In genomic region chr3:152958358-152959150, GRCm38 (mm10) we compare ENCODE assay signal across 8 mouse cellular contexts. TPM values are rescaled to one million over a fixed set of nuclear protein-coding genes. Genes with fewer than 3 reads are reported as not detected.
A peak's percentile ranks its signal among the peaks of the same experiment; 100 is the strongest.
DNase-seq lines count a peak whose midpoint lies in the region; ATAC-seq and TF ChIP-seq lines count a peak whose summit lies in the region.

No protein-coding gene starts in this region.

- 78% methylated on average over 11 of the region's 11 CpGs for WGBS in forebrain, postnatal 0 days
- 71% methylated on average over 11 of the region's 11 CpGs for WGBS in forebrain, embryonic 12.5 days
- WGBS in lung, adult 2 months, result 67% methylated on average over 11 of the region's 11 CpGs

- no peak for ATAC-seq in forebrain, postnatal 0 days
- ATAC-seq in forebrain, embryonic 12.5 days (ENCODE audit: low FRiP score), result no peak

- H3K9me3 ChIP-seq in forebrain, postnatal 0 days (ENCODE audit: low read length), result no peaks in the 10 kb centered on the region
- no peaks in the 10 kb centered on the region for H3K9me3 ChIP-seq in forebrain, embryonic 12.5 days

- H3K9ac ChIP-seq in forebrain, postnatal 0 days, result no peak overlapping the region
- H3K9ac ChIP-seq in forebrain, embryonic 12.5 days, result no peak overlapping the region

- no peaks in the 10 kb centered on the region for H3K27me3 ChIP-seq in forebrain, postnatal 0 days (ENCODE audit: insufficient read depth, low read length)
- no peaks in the 10 kb centered on the region for H3K27me3 ChIP-seq in forebrain, embryonic 12.5 days

- H3K4me1 ChIP-seq in forebrain, postnatal 0 days (ENCODE audit: insufficient read depth), result 0 out of 2 replicates have a peak, but pooled peaks cover 6% of the 10 kb centered on the region
- H3K4me1 ChIP-seq in forebrain, embryonic 12.5 days, result no peaks in the 10 kb centered on the region
- H3K4me1 ChIP-seq in lung, adult 2 months (ENCODE audit: control insufficient read depth, insufficient read depth, low read length), result no peaks in the 10 kb centered on the region

- DNase-seq in forebrain, postnatal 0 days, result peak; percentile 50
- DNase-seq in 3T3-L1 (ENCODE audit: low read depth, low spot score) (peak; percentile 67), adipocyte (ENCODE audit: low spot score) (peak; percentile 48)
- peak; percentile 52 to 60 for DNase-seq in cerebellum, postnatal 36 days
- DNase-seq in heart, postnatal 36 days, result peak; percentile 24 to 48
- peak; percentile 24 for DNase-seq in lung, adult 2 months
- peak; percentile 16 to 24 for DNase-seq in right cerebral cortex, postnatal 36 days (ENCODE audit: low spot score in 2 of 2)

- intact Hi-C loops in heart, postnatal 36 days (cut with DNase I), result loop anchor here (2.0 kb wide), 1 partner anchor 174 kb away; no protein-coding TSS in a partner anchor

- no peaks in the 10 kb centered on the region for H3K36me3 ChIP-seq in forebrain, postnatal 0 days (ENCODE audit: insufficient read depth)
- no peaks in the 10 kb centered on the region for H3K36me3 ChIP-seq in forebrain, embryonic 12.5 days (replicated peaks)

- no peak overlapping the region for H3K27ac ChIP-seq in forebrain, postnatal 0 days (ENCODE audit: low read depth, low read length)
- no peak overlapping the region for H3K27ac ChIP-seq in forebrain, embryonic 12.5 days

- H3K4me2 ChIP-seq in forebrain, postnatal 0 days (ENCODE audit: low read depth), result no peak overlapping the region
- H3K4me2 ChIP-seq in forebrain, embryonic 12.5 days, result no peak overlapping the region

- H3K4me3 ChIP-seq in forebrain, postnatal 0 days (ENCODE audit: low read depth, low read length), result no peak overlapping the region
- H3K4me3 ChIP-seq in forebrain, embryonic 12.5 days (replicated peaks), result no peak overlapping the region
- H3K4me3 ChIP-seq in lung, adult 2 months (replicated peaks; ENCODE audit: extremely low read depth, low read depth, low read length), result no peak overlapping the region

- TF ChIP-seq POLR2A in lung, adult 2 months (IDR thresholded peaks at IDR 0.05; ENCODE audit: borderline replicate concordance, extremely low read depth, low read depth, low read length), result no peak

- TF ChIP-seq CTCF in forebrain, postnatal 0 days (IDR thresholded peaks at IDR 0.05; ENCODE audit: low read depth), result peak; percentile 80
- TF ChIP-seq CTCF in lung, adult 2 months (IDR thresholded peaks at IDR 0.05; ENCODE audit: insufficient read depth, low read length), result peak; percentile 58

RNA-seq across cellular contexts. Expression of gene St6galnac5, which starts 23.5 kb away (rescaled TPM):
- total RNA-seq in forebrain, postnatal 0 days (2014; rRNA removed), result 23.9 and 26.8 TPM in 2 replicates
- 23.4 and 38.3 TPM in 2 replicates for polyA plus RNA-seq in forebrain, postnatal 0 days (2015; fragmentation: Nextera tagmentation; extraction: Ambion mirVana)
- 2.8 and 3.4 TPM in 2 replicates for polyA plus RNA-seq in forebrain, embryonic 12.5 days (2016; fragmentation: Nextera tagmentation; extraction: Ambion mirVana)
- not detected for total RNA-seq in heart, postnatal 36 days (2021)
- 0.67 and 1.2 TPM in 2 replicates for polyA plus RNA-seq in lung, adult 2 months (2012; rRNA removed)
